Mouse (Mus musculus): Measurements from ENCODE around the gene Gtf2ird2. TPM values are rescaled to one million over a fixed set of nuclear protein-coding genes. Genes with fewer than 3 reads are reported as not detected.

Gtf2ird2 gene
- polyA plus RNA-seq, 1 experiment from 2014 or later = 7.3 TPM

DNA sequence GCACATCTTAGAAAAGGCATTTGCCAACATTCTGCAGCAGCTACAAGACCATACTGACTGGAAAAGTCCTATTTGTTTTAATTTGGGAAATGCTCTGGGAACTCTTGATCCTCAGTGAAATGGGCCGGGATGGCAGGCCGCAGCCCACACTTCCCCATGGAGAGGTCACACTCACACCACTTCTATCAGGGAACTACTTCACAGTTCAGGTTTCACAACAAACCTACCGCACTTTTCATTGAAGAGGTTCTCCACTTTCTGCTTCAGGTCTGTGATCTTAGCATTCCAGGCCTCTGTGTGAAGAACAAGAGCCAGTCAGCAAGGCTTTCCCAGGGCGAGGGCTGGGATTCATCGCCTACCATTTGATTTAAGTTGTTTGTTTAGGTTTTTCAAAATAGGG is 61.1 kb downstream of the Gtf2ird2 start:
- 93% methylated on average over 5 of the region's 5 CpGs for WGBS
- no peak overlapping the region for H3K4me3 ChIP-seq
- peaks cover 100% of the 10 kb centered on the region for H3K36me3 ChIP-seq
- H3K4me1 ChIP-seq = no peaks in the 10 kb centered on the region
- H3K9me3 ChIP-seq (replicated peaks) = no peaks in the 10 kb centered on the region
- DNase-seq (ENCODE audit: low spot score) = no peak
- no peak overlapping the region for H3K27ac ChIP-seq
- no peaks in the 10 kb centered on the region for H3K27me3 ChIP-seq (ENCODE audit: low read depth, poor library complexity, severe bottlenecking)

- WGBS = 95% methylated on average over 5 of the region's 5 CpGs
- Histone ChIP-seq H3K27me3 (ENCODE audit: low read depth, poor library complexity, severe bottlenecking) (no peaks in the 10 kb centered on the region), H3K4me3 (no peak overlapping the region), H3K36me3 (peaks cover 98% of the 10 kb centered on the region), H3K4me1 (no peaks in the 10 kb centered on the region), H3K27ac (no peak overlapping the region), H3K9me3 (replicated peaks) (no peaks in the 10 kb centered on the region)
- no peak for DNase-seq (ENCODE audit: low spot score)
Observed at GRCm38 (mm10) chr5:134246146-134246545, 62.3 kb downstream of the Gtf2ird2 start.

- no peak overlapping the region for H3K4me3 ChIP-seq
- H3K27me3 ChIP-seq (ENCODE audit: low read depth, poor library complexity, severe bottlenecking) = no peaks in the 10 kb centered on the region
- H3K36me3 ChIP-seq = peaks cover 98% of the 10 kb centered on the region
- no peaks in the 10 kb centered on the region for H3K4me1 ChIP-seq
- no peak for DNase-seq (ENCODE audit: low spot score)
- WGBS = 94% methylated on average over 14 of the region's 14 CpGs
- H3K27ac ChIP-seq = no peak overlapping the region
- no peaks in the 10 kb centered on the region for H3K9me3 ChIP-seq (replicated peaks)
Observed at GRCm38 (mm10) chr5:134248608-134249244, 64.9 kb downstream of the Gtf2ird2 start.

GRCm38 (mm10) chr5:134249245-134249649 is 65.4 kb downstream of the Gtf2ird2 start:
- no peak overlapping the region for H3K4me3 ChIP-seq

DNA sequence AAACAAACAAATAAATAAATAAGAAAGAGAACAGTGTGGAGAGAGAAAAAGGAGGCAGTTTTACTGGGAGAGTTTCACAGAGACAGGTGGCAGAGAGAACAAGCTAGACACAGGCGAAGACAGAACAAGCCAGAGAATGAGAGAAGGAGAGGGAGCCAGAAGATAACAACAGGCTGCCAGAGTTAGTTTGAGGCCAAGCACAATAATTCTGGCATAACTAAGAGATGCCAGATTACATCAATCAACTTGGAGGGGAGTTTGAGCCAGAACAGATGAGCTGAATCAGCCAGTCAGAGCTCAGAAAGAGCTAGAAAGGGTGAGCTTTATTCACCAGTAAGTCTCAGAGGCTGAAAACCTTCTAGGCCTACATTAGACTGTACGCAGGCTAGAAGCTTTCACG is 66.8 kb downstream of the Gtf2ird2 start:
- 96% methylated on average over 3 of the region's 3 CpGs for WGBS
- H3K9me3 ChIP-seq (replicated peaks) = no peaks in the 10 kb centered on the region

More at GRCm38 (mm10) chr5:134249245-134249649, 65.4 kb downstream of the Gtf2ird2 start:
- H3K27ac ChIP-seq = no peak overlapping the region
- no peaks in the 10 kb centered on the region for H3K9me3 ChIP-seq (replicated peaks)
- 96% methylated on average over 8 of the region's 8 CpGs for WGBS
- H3K36me3 ChIP-seq = peaks cover 98% of the 10 kb centered on the region
- H3K4me1 ChIP-seq = no peaks in the 10 kb centered on the region
- no peaks in the 10 kb centered on the region for H3K27me3 ChIP-seq (ENCODE audit: low read depth, poor library complexity, severe bottlenecking)
- no peak for DNase-seq (ENCODE audit: low spot score)

DNA sequence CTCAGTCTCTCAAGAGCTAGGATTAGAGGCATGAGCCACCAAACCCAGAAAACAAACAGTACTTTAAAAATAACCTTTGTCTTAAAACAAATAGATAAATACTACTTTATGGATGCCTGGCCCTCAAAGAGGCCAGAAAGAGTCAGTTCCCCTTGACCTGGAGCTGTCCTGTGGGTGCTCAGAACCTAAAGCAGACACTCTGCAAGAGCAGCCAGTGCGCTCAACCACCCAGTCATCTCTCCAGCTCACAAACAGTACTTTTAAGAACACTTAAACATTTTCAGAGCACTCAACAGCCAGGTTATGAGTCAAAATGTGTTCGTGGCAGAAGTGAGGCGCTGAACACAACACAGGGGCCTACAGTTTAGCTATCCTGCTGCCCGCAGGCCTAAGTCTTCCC is 67.3 kb downstream of the Gtf2ird2 start:
- Histone ChIP-seq H3K27ac (no peak overlapping the region), H3K27me3 (ENCODE audit: low read depth, poor library complexity, severe bottlenecking) (no peaks in the 10 kb centered on the region), H3K9me3 (replicated peaks) (no peaks in the 10 kb centered on the region), H3K4me1 (no peaks in the 10 kb centered on the region), H3K36me3 (peaks cover 98% of the 10 kb centered on the region), H3K4me3 (no peak overlapping the region)
- DNase-seq (ENCODE audit: low spot score) = no peak
- WGBS = 96% methylated on average over 4 of the region's 4 CpGs

More for the DNA sequence above, 66.8 kb downstream of the Gtf2ird2 start:
- H3K36me3 ChIP-seq = peaks cover 98% of the 10 kb centered on the region
- H3K4me3 ChIP-seq = no peak overlapping the region
- no peaks in the 10 kb centered on the region for H3K27me3 ChIP-seq (ENCODE audit: low read depth, poor library complexity, severe bottlenecking)
- DNase-seq (ENCODE audit: low spot score) = no peak
- no peaks in the 10 kb centered on the region for H3K4me1 ChIP-seq
- no peak overlapping the region for H3K27ac ChIP-seq

GRCm38 (mm10) chr5:134253806-134254205 is 70.0 kb downstream of the Gtf2ird2 start:
- Histone ChIP-seq H3K36me3 (peaks cover 97% of the 10 kb centered on the region), H3K4me1 (no peaks in the 10 kb centered on the region), H3K27me3 (ENCODE audit: low read depth, poor library complexity, severe bottlenecking) (no peaks in the 10 kb centered on the region), H3K27ac (no peak overlapping the region), H3K9me3 (replicated peaks) (no peaks in the 10 kb centered on the region), H3K4me3 (no peak overlapping the region)
- 77% methylated on average over 3 of the region's 3 CpGs for WGBS
- no peak for DNase-seq (ENCODE audit: low spot score)

DNA sequence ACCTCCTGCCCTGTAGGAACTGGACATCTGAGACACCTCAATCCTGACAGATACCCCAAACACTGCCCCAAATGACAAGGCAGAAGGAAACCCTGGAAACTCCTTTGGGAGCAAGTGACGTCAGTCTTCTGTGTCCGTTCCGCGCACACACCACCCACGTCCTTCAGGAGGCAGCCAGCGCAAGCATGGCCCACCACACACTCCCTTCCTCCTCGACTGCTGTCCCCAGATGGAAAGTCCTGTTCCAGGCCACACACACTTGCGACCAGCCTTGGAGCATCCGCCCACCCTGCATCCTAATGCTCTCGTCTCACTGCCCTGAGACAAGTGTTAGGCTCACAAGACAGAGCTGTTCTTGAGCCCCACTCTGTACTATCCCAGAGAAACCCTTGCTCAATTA is 71.5 kb downstream of the Gtf2ird2 start:
- Histone ChIP-seq H3K36me3 (peaks cover 98% of the 10 kb centered on the region), H3K4me3 (no peak overlapping the region), H3K27ac (no peak overlapping the region), H3K9me3 (replicated peaks) (no peaks in the 10 kb centered on the region), H3K4me1 (no peaks in the 10 kb centered on the region), H3K27me3 (ENCODE audit: low read depth, poor library complexity, severe bottlenecking) (no peaks in the 10 kb centered on the region)
- 96% methylated on average over 10 of the region's 10 CpGs for WGBS
- DNase-seq (ENCODE audit: low spot score) = no peak

DNA sequence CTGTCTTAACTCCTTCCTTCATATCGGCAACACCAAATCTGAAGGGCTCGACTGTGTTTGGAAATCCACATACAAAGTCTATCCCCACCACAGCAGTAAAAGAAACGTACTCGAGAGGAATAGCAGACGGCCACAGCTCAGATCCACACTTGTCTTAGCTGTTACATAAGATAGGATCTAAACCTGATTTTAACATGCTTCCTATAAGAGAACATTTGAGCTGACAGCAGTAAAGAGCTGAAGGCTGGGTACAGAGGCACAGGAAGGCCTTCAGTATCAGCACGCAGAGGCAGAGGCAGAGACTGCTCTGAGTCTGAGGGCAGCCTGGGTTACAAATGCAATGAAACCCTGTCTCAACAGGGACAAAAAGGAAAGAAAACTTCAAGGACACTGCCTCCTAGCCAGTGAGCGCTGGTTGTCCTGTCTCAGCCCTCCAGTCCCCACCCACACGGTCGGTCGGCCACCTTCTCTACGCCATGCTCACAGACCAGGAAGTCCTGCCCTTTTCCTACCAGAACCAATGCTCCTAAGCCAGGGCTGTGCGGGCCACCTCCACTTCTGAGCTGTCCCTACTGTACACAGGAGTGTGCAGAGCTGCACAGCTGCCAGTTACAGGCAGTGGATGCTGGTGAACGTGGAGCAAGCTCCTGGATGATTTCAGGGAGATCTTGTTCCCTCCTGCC is 73.7 kb downstream of the Gtf2ird2 start:
- Histone ChIP-seq H3K9me3 (replicated peaks) (no peaks in the 10 kb centered on the region), H3K27me3 (ENCODE audit: low read depth, poor library complexity, severe bottlenecking) (no peaks in the 10 kb centered on the region), H3K27ac (no peak overlapping the region), H3K36me3 (peaks cover 99% of the 10 kb centered on the region), H3K4me1 (no peaks in the 10 kb centered on the region), H3K4me3 (no peak overlapping the region)
- no peak for DNase-seq (ENCODE audit: low spot score)
- WGBS = 94% methylated on average over 13 of the region's 13 CpGs

GRCm38 (mm10) chr5:134258395-134258794 is 74.6 kb downstream of the Gtf2ird2 start:
- Histone ChIP-seq H3K27me3 (ENCODE audit: low read depth, poor library complexity, severe bottlenecking) (no peaks in the 10 kb centered on the region), H3K9me3 (replicated peaks) (no peaks in the 10 kb centered on the region), H3K27ac (no peak overlapping the region), H3K4me1 (no peaks in the 10 kb centered on the region), H3K36me3 (peaks cover 99% of the 10 kb centered on the region), H3K4me3 (no peak overlapping the region)
- 84% methylated on average over 4 of the region's 4 CpGs for WGBS
- DNase-seq (ENCODE audit: low spot score) = no peak

GRCm38 (mm10) chr5:134258934-134259333 is 75.1 kb downstream of the Gtf2ird2 start:
- no peak overlapping the region for H3K27ac ChIP-seq
- no peaks in the 10 kb centered on the region for H3K4me1 ChIP-seq
- H3K36me3 ChIP-seq = peaks cover 99% of the 10 kb centered on the region
- H3K9me3 ChIP-seq (replicated peaks) = no peaks in the 10 kb centered on the region
- H3K27me3 ChIP-seq (ENCODE audit: low read depth, poor library complexity, severe bottlenecking) = no peaks in the 10 kb centered on the region
- DNase-seq (ENCODE audit: low spot score) = no peak
- 95% methylated on average over 2 of the region's 2 CpGs for WGBS
- H3K4me3 ChIP-seq = no peak overlapping the region

- 89% methylated on average over 9 of the region's 9 CpGs for WGBS
- Histone ChIP-seq H3K9me3 (replicated peaks) (no peaks in the 10 kb centered on the region), H3K4me3 (no peak overlapping the region), H3K27me3 (ENCODE audit: low read depth, poor library complexity, severe bottlenecking) (no peaks in the 10 kb centered on the region), H3K27ac (no peak overlapping the region), H3K36me3 (peaks cover 99% of the 10 kb centered on the region), H3K4me1 (no peaks in the 10 kb centered on the region)
- DNase-seq (ENCODE audit: low spot score) = no peak
Observed at GRCm38 (mm10) chr5:134260001-134260636, 76.3 kb downstream of the Gtf2ird2 start.

GRCm38 (mm10) chr5:134265890-134266289 is 82.1 kb downstream of the Gtf2ird2 start:
- Histone ChIP-seq H3K4me1 (no peaks in the 10 kb centered on the region), H3K27ac (no peak overlapping the region), H3K4me3 (no peak overlapping the region), H3K27me3 (ENCODE audit: low read depth, poor library complexity, severe bottlenecking) (no peaks in the 10 kb centered on the region), H3K9me3 (replicated peaks) (no peaks in the 10 kb centered on the region), H3K36me3 (peaks cover 100% of the 10 kb centered on the region)
- WGBS = 85% methylated on average over 2 of the region's 2 CpGs
- DNase-seq (ENCODE audit: low spot score) = no peak
